Mouse (Mus musculus) thymus, adult 18-20 months (tissue): ENCODE measurements around the gene Armc12.
A peak's percentile ranks its signal among the peaks of the same experiment; 100 is the strongest.

Experiments
- DNase-seq, 2 experiments: peaks; one replicate each; pipeline ENCODE4 v3.0.0; 2022; ENCODE audit warnings: mixed read lengths in 2 of 2

Armc12 gene

DNA sequence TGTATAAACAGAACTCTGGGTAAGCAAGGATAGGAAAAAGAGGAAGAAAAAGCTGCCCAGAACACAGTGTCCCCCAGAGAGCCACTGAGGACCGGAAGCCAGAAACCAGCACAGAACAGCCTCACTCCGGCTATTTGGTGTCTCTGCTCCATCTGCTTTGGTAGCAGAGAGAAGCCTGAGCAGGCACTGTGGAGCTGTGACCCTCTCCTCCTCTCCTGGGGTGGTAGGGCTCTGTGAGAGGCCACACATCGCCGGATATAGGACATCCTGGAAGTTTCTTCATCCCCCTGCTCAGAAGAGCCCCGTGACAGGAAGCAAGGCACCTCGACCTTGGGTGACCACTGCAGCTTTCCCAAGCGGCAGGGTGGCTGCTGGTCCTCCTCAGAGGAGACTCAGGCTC is 16.8 kb upstream of the Armc12 start:
- DNase-seq, result no peak

DNA sequence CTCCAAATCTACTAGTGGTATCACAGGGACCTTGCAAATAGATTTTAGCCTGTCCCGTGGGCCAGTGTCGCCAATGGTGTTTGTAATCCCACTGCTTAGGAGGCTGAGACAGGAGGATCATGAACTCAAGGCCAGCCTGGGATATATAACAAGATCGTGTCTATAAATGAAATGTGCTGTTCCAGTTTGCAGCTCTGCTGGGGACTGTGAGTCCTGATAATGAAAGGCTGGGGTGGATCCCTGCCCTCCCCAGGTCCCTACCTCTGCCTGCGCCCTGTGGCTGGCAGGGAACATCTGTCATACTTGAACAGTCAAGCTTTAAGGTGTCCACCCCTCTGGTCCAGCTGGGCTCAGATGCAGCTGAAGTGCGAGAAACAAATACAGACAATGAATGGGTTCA is 16.1 kb upstream of the Armc12 start:
- DNase-seq, result no peak

DNA sequence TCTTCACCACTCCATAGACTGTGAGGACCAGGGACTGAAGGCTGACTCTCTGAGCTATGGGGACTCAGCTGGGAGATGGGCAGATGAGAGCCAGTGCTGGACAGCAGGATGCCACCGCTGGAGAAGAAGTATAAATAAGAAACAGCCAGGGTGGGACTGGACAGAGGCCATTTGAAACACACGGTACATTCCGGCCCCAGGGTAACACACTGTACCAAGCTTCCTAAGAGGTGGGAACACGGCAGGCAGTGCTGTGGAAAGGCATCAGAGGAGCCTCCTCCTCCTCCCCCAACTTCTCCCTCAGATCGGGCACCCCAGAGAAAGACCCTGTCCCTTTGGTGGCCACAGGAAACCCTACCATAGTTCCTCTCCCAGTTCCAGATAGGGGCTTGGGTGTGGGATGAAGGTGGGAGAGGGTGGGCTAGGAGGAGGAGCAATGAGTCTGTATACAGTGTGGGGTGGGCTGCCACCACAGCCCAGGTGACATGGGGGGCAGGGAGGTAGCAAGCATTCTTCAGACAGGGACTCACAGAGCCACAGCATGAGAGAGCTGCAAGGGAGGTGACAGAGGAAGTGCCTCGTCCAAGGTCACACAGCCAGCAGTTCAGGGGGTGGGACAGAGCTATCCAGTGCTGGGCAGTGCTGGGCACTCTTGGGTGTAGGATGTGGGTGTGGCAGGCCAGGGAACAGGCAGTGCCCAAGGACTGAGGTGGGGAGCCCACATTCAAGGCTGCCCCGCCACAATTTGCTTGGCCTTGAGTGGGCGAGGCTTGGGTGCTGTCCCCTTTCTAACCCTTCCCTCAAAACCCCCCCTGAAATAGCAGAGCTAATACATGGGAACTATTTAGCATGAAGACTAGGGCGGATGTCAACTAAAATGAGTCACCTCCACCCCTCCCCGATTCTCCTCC is 14.9 kb upstream of the Armc12 start:
- peak; percentile 59 to 72 for DNase-seq

DNA sequence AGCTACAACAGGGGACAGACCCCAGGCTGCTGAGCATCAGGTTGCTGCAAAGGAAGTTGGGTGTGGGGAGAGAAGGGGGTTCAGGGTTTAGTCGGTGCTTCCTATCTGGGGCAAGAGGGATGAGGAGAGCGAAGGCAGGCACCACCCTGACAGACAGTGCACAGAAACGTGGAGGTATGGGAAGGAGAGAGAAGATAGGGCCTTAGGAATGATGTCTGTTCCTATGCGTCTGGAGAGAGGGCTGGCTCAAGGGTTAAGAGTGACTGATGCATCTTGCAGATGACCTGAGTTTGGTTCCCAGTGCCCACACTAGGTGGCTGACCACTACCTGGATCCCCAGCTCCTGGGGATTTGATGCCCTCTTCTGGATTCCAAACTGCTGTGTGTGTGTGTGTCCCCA is 13.7 kb upstream of the Armc12 start:
- DNase-seq, result peak in 1 of 2 experiments; percentile 70

DNA sequence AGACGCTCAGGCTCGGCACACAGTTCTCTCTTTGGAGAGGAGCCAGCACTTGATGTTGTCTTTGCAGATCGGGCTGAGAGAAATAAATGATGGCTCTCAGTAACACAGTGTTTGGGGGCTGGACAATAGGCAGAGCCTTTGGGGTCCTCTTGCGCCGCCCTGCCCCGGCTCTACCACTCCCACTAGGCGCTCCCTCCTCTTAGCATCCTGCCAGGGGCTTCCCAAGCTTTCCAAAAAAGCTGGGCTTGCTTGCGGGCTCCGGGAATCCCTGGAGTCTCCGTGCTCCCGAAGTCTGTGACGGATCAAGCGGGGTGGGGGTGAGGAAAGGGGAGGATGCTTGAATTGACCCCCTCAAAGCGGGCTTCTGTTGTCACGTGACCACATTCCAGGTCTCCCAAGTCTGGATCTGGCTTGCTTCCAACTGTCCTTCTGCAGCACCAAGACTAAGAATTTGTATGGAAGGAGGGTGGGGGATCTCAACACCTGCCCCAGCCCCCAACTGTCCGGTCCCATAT is 13.1 kb upstream of the Armc12 start, which contains the start of gene Fkbp5:
Gene Fkbp5 (minus strand): TSS at position 87 of the 515 bp plus-strand sequence.
- peak in 1 of 2 experiments; percentile 47 for DNase-seq

DNA sequence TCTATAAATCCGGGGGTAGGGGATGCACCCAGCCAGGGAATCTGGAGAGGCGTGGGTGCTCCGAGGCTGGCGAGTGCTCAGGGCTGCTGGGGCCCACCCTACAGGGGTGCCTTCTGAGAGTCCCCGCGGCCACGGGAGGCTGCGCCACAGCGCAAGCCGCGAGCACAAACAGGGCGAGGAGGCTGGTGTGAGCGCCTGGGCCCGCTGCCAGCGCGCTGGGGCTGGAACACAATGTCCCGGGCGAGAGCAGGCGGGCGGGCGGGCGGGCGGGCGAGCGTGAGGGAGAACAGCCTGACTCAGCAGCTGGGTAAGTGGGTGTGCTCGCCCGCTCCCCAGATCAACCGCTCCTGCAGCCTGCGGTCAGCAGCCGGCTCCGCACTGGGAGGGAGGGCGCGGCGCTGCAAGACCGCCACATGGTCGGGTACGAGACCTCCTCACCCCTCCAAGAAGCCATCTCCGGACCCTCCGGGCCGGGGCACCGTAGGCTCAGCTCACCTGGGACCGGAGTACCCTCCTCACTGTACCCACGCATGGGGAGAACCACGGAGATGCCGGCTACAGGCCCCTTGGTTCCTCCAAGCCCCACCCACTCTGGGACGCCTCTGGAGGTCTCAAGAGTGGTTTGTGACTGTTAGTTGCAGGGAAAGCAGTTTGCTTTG is 12.5 kb upstream of the Armc12 start:
- DNase-seq, result peak; percentile 79 to 83

DNA sequence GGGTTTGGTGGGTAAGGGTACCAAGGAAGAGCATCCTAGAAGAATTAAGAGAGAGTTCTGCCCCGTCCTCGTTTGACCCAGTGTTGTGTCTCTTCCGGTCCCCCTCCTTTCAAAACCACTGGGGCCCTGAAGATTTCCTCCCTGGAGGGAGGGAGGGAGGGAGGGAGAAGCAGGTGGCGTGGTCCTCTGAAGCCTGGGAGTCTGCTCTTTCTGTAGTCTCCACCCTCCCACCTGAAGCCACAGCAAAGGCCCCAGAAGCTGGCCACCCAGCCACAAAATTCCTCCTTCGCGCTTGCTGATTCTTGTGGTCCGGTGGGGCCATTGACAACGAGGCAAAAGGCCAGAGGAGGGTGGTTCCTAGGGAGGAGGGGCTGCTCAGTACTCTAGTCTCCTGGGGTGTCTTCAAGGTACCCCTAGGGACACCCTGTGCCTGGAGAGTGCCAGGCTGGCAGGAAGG is 12.0 kb upstream of the Armc12 start:
- peak; percentile 67 to 82 for DNase-seq

DNA sequence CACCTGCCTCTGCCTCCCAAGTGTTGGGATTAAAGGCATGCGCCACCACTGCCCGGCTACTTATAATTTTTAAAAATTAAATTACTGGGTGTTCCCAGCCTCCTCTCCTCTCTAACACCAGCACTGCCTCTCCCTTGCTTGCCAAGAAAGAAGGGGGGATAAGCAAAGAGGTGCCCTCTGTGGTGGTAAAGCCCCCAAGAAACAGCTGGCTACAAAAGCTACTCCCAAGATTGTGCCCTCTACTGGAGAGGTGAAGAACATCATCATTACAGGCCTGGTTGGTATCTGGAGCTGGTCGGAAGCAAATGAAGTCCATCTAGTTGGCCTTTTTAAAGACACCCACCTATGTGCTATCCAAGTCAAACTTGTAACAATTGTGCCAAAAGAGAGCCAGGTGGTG is 10.8 kb upstream of the Armc12 start:
- DNase-seq, result no peak

DNA sequence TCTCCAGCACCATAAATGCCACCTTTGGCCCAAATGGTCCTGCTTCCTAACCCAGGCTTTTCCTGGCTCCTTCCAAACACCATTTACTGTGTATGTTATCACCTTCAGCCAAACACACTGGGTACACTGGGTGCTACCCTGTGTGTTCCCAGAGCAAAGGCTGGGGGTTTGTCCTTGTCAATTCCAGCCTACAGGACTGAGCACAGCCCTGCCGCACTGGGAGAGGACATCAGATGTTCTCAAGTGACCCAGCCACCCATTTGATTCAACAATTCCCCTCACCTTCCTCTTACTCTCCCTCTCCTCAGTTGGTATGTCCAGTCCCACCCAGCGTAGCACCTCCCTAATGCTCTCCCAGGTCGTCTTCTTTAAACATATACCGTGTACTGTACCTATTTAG is 10.0 kb upstream of the Armc12 start:
- no peak for DNase-seq

DNA sequence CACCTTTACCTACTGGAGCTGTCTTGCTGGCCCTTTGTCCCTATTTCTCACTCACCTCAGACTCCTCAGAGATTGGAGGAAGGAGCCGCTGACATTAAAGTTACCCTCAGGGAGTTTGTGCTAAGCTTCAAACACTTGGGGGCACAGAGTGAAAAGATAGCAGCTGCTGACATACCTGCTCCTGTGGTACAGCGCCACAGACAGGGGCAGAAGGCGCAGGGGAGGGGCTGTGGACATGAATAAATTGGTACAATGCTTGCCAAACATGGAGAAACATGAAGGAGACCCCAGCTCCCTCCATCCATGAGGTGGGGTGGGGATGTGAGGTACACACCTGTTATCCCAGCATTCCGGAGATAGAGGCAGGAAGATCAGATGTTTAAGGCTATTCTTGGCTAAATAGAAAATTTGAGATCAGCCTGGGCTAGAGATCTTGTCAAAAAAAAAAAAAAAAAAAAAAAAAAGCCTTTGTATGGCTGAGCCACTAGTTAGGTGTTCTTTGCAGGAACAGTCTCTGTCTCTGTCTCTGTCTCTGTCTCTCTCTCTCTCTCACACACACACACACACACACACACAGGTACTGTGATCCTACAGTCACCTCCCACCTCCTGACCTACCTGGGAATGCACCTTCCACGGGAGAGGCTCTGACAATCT is 9.4 kb upstream of the Armc12 start:
- DNase-seq, result peak; percentile 39 to 66

DNA sequence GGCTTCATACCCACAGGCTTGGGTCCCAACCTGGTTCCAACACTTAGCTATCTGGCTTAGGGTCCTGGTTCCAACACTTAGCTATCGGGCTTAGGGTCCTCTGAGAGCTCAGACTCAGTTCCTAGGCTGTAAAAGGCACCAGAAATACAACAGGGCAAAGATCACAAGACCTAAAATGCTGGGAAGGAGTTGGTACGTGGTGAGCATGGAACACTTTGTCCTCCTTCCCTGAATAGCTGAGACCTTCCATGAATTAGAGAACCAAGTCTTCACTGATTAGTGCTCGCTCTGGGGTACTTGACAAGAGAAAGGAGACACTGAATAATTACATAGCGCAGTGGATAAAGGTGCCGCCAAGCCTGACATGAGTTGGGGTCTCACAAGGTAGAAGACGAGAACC is 8.7 kb upstream of the Armc12 start:
- DNase-seq, result no peak

DNA sequence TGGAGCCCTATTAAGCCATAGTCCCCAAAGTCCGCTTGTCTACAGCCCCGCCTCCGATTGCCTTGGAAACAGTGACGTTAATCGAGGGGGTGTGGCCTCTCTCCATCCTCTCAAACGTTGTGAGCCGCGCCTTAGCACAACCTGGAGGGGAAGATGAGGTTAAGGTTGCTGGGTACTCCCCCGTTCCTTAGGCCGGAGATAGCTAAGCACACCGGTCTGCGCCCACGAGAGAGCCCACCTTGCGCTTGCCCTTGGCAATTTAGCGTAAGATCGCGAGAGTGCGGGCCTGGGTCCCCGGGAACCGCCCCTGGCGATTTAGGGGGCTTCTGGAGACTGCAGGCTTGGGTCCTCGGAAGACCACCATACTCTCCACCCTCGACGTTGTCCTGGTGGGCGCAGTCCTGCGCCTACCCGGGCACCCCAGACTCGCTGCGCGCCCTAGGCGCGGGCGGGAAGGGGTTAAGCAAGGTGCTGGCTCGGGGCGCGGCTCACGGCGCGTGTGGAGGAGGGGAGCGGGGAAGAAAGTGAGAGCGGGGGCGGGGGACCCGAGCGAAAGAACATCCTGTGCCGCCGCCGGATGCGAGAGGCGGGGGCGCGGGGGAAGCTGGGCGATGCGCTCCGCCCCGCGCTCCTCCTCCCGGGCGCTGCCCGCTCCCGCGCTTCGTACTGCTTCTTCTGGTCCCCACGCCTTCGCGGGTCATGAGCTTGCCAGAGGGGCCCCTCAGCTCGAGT is 7.8 kb upstream of the Armc12 start:
- peak; percentile 93 to 96 for DNase-seq

DNA sequence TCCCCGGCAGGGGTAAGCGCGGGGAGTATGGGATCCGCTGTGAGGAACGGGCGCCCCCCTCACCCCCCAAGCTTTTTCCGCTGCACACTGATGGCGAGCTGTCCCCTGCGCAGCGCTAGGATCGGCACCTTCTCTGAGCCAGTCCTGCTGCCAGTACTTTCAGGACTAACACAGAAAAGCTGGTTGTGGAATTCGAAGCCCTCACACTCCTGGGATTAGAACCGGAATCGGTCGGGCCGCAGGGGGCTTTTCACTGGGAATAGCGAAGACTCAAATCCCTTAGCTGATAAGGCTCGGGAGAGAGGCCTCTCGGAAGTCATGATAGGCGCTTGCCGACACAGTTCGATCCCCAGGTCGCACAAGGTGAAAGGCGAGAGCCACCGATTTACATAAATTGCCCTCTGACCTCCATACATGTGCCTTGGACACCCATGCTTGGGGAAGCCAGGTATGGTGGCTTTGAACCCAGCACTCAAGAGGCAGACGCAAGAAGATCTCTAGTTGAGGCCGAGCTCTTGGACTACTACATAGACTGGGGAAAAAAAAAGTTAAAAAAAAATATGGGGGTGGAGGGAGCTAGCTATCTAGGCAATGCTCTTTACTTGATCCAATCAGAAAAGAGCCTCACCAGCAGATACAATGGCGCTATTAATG is 7.1 kb upstream of the Armc12 start:
- DNase-seq, result no peak

DNA sequence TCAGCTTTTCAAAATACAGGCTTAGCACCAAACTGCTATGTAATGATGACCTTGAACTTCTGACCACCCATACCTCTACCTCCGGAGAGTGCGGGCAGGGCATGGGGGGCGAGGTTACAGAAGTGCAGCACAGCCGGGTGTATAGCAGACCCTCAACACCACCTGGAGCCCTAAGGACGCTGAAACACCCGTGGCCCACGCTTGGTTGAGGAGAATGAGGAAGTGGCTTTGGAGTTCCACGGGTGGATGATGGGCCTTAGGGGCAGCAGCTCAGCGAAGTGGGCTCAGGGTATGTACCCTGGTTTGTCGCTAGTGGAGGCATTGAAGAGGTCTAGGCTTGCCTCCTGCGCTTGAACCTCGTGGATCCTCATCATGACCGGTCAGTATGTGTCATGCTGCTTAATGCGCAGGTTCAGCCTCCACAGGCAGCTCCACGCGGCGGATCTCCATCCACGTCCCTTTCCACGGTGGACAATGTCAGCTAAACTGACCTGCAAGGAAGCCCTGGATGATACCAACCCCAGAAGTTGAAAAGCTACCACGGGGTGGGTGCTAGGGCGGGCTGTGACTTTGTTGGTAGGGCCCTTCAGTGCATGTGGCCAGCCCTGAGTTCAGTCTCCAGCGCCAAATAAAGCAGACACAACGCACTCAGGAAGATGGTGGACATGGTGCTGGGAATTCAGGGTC is 6.5 kb upstream of the Armc12 start:
- peak; percentile 49 to 71 for DNase-seq

DNA sequence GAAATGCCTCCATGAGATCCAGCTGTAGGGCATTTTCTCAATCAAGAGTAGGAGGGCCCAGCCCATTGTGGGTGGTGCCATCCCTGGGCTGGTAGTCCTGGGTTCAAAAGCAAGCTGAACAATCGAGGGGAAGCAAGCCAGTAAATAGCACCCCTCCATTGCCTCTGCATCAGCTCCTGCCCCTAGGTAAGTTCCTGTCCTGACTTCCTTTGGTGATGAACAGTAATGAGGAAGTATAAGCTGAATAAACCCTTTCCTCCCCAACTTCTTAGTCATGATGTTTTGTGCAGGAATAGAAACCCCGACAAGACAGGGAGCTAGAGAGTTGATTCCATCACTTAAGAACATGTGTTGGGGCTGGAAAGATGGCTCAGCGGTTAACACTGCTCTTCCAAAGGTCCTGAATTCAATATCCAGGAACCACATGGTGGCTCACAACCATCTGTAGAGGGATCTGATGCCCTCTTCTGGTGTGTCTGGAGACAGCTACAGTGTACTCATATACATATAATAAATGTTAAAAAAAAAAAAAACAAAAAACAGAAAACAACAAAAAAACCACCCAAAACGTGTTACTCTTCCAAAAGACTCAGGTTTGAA is 5.7 kb upstream of the Armc12 start:
- DNase-seq, result no peak

DNA sequence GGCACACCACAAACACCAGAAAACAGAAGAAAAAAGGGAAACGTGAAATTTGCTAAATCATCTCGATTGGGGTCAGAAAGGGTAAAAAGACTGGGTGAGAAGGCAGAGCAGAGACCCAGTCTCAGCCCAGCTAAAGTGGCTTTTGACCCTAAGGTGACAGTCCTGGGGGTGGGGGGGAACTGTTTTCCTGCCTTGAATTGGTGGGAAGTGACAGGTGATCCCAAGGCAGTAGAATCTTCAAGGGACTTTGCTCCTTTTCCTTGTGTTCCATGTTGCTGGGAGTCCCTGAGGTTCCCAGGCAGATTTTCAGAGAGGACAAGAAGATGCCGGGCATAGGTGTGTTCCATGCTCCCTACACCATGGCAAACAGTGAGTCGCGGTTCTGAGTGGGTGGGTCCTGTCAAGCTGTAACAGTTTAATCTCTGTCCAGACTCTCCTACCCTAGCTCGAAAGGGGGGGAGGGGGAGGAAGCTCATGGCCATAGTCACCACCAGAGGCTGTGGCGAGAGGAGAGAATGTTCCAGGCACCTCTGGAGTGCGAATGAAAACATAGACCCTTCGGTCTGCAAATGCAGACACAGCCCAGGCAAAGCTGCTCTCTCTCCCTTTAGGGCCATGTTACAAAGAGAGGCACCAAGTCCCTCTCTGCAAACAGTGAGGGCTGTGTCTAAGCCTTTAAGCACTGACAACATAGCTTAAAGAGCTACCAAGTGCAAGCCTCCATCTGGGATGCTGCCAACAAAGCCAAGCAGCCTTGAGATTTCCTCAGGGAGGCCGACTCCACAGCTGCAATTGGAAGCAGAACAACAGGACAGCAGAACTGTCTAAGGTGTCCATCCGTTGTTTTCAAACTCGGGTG is 3.2 kb upstream of the Armc12 start:
- DNase-seq, result no peak

DNA sequence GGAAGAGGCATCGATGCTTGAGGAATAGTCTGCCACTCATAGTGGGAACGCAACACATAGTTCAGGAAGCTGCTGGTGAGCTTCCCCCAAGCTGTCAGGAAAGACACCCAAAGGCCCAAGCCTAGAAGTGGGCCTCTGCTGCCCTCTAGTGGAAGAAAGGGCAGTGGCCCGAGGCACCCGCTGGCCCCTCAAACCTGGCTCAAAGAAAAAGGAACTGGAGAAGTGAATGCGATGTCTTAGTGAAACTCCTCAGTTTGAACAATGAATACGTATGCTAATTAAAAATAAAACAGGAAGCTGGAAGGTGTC is 2.6 kb upstream of the Armc12 start:
- DNase-seq, result peak; percentile 69 to 77

DNA sequence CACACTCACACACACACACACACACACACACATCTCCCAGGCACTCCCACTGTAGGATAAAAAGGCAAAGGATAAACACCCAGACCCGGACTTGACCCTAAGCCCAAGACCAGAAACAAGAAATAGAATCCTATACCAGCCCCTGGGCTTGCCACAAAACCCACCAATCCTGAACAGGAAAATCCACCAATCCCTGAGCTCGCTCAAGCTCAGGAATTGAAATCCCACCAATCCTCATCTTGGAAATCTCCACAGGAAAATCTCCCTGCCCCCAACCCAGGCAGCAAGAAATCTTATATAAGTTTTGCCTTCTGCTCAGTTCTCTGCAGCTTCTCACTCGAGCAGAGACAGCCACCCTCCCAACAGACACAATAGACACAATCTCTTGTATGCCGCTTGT is 1.5 kb upstream of the Armc12 start:
- no peak for DNase-seq

DNA sequence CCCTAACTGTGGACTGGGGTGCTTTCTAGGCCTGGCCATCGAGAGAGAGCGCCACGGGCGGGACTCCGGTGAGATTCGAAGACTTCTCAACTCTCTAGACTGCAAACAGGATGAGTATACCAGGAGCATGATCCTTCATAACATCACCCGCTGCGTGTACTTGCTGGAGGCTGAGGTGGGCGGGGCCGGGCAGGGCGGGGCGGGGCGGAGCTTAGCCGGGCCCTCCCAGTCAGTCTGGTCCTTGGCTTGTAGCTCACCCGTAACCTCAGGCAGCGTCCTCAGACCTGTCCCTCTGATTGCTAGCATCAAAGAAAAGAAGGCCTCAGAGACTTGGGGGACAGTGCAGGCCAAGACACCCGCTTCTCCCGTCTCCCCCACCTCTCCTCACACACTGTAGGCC is 1.3 kb downstream of the Armc12 start:
- DNase-seq, result no peak

DNA sequence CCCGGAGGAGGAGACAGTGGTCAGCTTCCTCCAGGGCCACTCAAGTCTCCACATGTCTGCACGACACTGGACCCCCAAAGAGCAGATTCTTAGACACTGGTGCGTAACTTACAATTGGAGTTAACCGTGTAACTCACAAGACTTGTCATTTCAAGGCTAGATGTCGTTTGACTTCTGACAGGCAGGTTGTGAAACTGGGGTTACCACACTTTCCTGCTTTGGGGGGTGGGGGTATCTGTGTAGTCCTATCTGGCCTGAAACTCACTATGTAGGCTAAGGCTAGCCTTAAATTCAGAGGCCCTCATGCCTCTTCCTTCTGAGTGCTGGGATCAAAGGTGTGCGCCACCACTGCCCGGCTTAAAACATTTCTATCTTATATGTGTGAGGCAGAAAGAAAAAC is 2.0 kb downstream of the Armc12 start:
- no peak for DNase-seq
